Mouse (Mus musculus) bone marrow, adult 2 months (tissue): ENCODE data around the gene Tiprl. TPM values are rescaled to one million over a fixed set of nuclear protein-coding genes. Genes with fewer than 3 reads are reported as not detected.

Experiments
- H3K27ac ChIP-seq: fragments of 200-500 bp; 2 replicates; pipeline ENCODE4 v1.5.1; 2012; ENCODE audit warnings: low read depth, mild to moderate bottlenecking, control low read depth, inconsistent platforms, low read length; ENCODE audit not compliant: control insufficient read depth, poor library complexity, insufficient read depth
- H3K4me1 ChIP-seq: fragments of 200-500 bp; 2 replicates; pipeline ENCODE4 v1.6.1; 2011; ENCODE audit warnings: low read length; ENCODE audit not compliant: control insufficient read depth, insufficient read depth
- H3K4me3 ChIP-seq: fragments of 200-500 bp; replicated peaks from 2 replicates; pipeline ENCODE3; 2011; ENCODE audit warnings: mild to moderate bottlenecking, low read depth, low read length, control low read depth; ENCODE audit not compliant: control insufficient read depth
- CTCF ChIP-seq: fragments of 200-500 bp; IDR thresholded peaks from 2 replicates; pipeline ENCODE4 v1.5.1; 2011; ENCODE audit warnings: low read length, control low read depth; ENCODE audit not compliant: control insufficient read depth, insufficient read depth
- POLR2A ChIP-seq: fragments of 200-500 bp; IDR thresholded peaks from 2 replicates; pipeline ENCODE4 v1.6.1; 2011; ENCODE audit warnings: low read depth, mild to moderate bottlenecking, control low read depth, low read length, borderline replicate concordance; ENCODE audit not compliant: control insufficient read depth
- WGBS: fragments of 180-500 bp; shearing (Covaris S2); methylation state at CpG from one replicate; pipeline ENCODE4 v1.1.7; 2018; 5-methylcytosine and 5-hydroxymethylcytosine counted together
- polyA plus RNA-seq: library from polyadenylated mRNA; stranded (reverse); fragments of >200 nt; gene quantifications from 2 replicates; pipeline ENCODE4 v1.2.4, GENCODE M21; 2011; ENCODE audit warnings: low replicate concordance; ENCODE audit not compliant: missing spikeins, insufficient read depth, insufficient read length

Gene Tiprl
- polyA plus RNA-seq, 1 experiment: 19.4 TPM

- TF ChIP-seq CTCF (no peak), POLR2A (no peak)
- Histone ChIP-seq H3K4me1 (no peaks in the 10 kb centered on the region), H3K4me3 (no peak overlapping the region), H3K27ac (no peak overlapping the region)
- WGBS: 23% methylated on average over 3 of the region's 3 CpGs
These were observed 38.9 kb downstream of the Tiprl start for GRCm38 (mm10) chr1:165197875-165198274.

GRCm38 (mm10) chr1:165195396-165195960 is 41.3 kb downstream of the Tiprl start:
- Histone ChIP-seq H3K4me3 (no peak overlapping the region), H3K4me1 (no peaks in the 10 kb centered on the region; the same call in 1 of the 2 replicates), H3K27ac (no peak overlapping the region)
- WGBS: 37% methylated on average over 3 of the region's 3 CpGs
- TF ChIP-seq POLR2A (no peak), CTCF (no peak)

- WGBS: 2% methylated on average over 5 of the region's 5 CpGs
These were observed 42.2 kb downstream of the Tiprl start for GRCm38 (mm10) chr1:165194662-165195013.

GRCm38 (mm10) chr1:165193880-165194661 is 42.7 kb downstream of the Tiprl start, which contains the start of gene Sft2d2:
Gene Sft2d2 (minus strand): TSS chr1:165194438.
- TF ChIP-seq POLR2A (peak; percentile 42; the same call in 1 of the 2 replicates), CTCF (0 out of 2 replicates have a peak, but pooled peaks have one; percentile 7)
- Histone ChIP-seq H3K4me3 (peak within 1 kb of the TSS; percentile 80), H3K4me1 (peaks cover 1% of the 10 kb centered on the region; the same call in 1 of the 2 replicates), H3K27ac (peak within 1 kb of the TSS; percentile 93)
- 1% methylated on average over 69 of the region's 69 CpGs for WGBS

More at GRCm38 (mm10) chr1:165194662-165195013, 42.2 kb downstream of the Tiprl start:
- Histone ChIP-seq H3K4me1 (no peaks in the 10 kb centered on the region; the same call in 1 of the 2 replicates), H3K27ac (peak overlapping the region; percentile 93), H3K4me3 (peak overlapping the region; percentile 80)
- TF ChIP-seq POLR2A (no peak), CTCF (no peak)

GRCm38 (mm10) chr1:165193426-165193825 is 43.4 kb downstream of the Tiprl start:
- no peak for TF ChIP-seq POLR2A
- no peak for TF ChIP-seq CTCF
- peaks cover 4% of the 10 kb centered on the region; the same call in 1 of the 2 replicates for H3K4me1 ChIP-seq
- 0% methylated on average over 7 of the region's 7 CpGs for WGBS
- peak overlapping the region; percentile 80 for H3K4me3 ChIP-seq
- peak overlapping the region; percentile 93 for H3K27ac ChIP-seq

- peaks cover 7% of the 10 kb centered on the region; the same call in 1 of the 2 replicates for H3K4me1 ChIP-seq
- 6% methylated on average over 10 of the region's 10 CpGs for WGBS
- TF ChIP-seq POLR2A (no peak), CTCF (no peak)
- no peak overlapping the region; the same call in 1 of the 2 replicates for H3K27ac ChIP-seq
- peak overlapping the region; percentile 31 for H3K4me3 ChIP-seq
These were observed 44.0 kb downstream of the Tiprl start for GRCm38 (mm10) chr1:165192714-165193264.

- 16% methylated on average over 4 of the region's 4 CpGs for WGBS
- peaks cover 11% of the 10 kb centered on the region for H3K4me1 ChIP-seq
- TF ChIP-seq CTCF (no peak), POLR2A (no peak)
- H3K27ac ChIP-seq: no peak overlapping the region
- no peak overlapping the region for H3K4me3 ChIP-seq
These were observed 44.7 kb downstream of the Tiprl start for GRCm38 (mm10) chr1:165192102-165192501.

- 66% methylated on average over 13 of the region's 13 CpGs for WGBS
- no peak overlapping the region for H3K27ac ChIP-seq
- H3K4me1 ChIP-seq: peaks cover 11% of the 10 kb centered on the region
- H3K4me3 ChIP-seq: no peak overlapping the region
- no peak for TF ChIP-seq POLR2A
These were observed 45.2 kb downstream of the Tiprl start for GRCm38 (mm10) chr1:165191611-165192010.
